Mouse (Mus musculus): ENCODE results near the gene Hint1.
"Not testable (repeated sequence)": the region's sequence is repeated elsewhere in the genome, so short reads cannot be mapped to it uniquely, and the experiment has no call there.

Hint1 gene

GRCm38 (mm10) chr11:54866119-54867048 is at the start of gene Hint1:
Hint1 (plus strand) TSS chr11:54866383.
- peak; percentile 95 for DNase-seq

- no peak for DNase-seq
These were observed 48.7 kb upstream of the Hint1 start for GRCm38 (mm10) chr11:54817449-54817848.

GRCm38 (mm10) chr11:54819489-54819888 is 46.7 kb upstream of the Hint1 start:
- no peak for DNase-seq

DNA sequence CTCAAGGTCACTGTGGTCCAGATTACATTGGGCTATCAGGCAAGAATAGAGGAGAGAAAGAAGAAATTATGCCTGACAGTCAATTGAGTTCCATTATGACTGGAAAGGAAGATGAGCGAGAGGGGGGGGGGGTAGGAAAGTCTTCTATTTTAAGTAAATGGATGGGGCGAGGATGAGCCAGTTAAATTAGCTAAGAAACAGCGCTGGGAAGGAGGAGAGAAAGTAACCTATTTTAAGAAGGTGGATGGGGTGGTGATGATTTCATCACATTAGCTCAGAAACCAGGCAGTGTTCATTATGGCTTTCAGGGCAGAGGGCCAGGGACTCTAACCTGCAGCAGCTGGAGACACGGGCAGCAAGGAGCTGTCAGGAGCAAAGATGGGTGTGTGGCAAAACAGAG is 42.7 kb upstream of the Hint1 start:
- DNase-seq: no peak

- DNase-seq: no peak
These were observed 40.4 kb upstream of the Hint1 start for GRCm38 (mm10) chr11:54825774-54826173.

DNA sequence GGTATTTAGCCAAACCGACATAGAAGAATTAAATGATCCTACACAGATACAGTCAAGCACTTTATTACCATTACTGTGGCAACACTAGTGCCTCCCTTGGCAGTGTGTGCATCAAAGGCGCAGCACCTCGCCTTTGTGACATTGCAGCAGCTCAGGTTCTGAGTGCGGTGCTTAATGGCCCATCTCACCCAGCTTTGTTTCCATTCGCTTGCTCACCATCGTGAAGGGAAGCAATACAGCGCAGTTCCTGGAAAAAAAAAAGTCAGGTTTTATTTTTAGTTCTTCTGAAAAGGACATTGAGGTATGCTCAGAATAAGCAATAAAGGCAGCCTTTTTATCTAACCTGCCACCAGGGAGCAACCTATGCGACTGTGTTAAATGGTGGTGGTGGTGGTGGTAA is 39.4 kb upstream of the Hint1 start:
- no peak for DNase-seq

DNA sequence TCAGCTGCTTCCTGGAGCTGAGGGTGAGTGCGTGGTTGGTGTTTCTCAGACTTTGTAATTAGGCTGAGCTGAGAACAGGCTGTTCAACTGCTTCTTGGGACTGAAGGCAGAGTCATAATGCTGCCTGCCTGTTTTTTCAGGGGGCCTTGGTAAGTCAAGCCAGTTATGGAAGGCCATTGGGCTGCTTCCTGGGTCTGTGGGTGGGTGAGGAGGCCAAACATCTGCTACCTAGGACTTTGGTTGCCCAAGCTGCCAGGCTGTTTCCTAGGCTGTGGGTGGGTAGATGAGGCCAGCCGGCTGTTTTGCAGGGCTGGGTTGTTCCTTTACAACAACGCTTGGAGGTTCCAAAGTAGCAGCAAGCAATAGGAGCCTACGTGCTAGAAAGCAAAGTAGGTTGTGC is 32.4 kb upstream of the Hint1 start:
- DNase-seq: no peak

DNA sequence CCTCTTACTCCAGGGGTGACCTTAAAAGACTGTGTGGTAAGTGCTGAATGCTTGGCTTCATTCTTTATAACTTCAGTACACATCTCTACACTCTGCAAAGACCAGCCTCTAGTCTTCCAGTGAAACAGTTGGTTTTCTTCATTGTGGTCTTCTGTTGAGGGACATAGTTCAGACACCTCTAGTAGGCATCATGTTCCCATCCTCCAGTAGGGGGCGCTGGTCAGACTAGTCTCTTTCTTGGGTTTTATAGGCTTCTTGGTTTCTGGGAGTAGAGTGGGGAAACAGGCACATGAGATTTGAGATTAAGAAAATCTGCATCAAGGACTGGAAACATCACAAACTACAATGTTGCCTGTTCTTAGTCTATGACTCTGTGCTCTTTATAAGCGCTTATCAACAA is 31.6 kb upstream of the Hint1 start:
- DNase-seq: no peak

DNA sequence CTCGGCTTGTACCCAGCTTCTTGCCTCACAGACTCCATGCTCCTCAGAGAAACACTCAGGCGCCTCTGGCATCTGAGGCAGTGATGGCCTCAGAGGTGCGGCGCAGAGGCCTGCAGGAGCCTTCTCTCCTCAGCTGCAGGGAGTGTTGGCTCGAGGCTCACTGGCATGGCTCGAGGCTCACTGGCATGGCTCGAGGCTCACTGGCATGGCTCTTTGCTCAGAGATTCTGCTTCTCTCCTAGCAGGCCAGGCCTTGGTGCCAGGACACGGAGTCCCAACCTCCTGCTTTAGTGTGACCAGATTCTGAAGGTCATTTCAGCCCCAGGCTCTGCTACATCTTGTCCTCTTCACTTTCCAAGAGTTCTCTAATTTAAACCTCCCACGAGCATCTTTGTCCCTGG is 30.1 kb upstream of the Hint1 start:
- DNase-seq: no peak

GRCm38 (mm10) chr11:54839696-54840095 is 26.5 kb upstream of the Hint1 start:
- DNase-seq: no peak

DNA sequence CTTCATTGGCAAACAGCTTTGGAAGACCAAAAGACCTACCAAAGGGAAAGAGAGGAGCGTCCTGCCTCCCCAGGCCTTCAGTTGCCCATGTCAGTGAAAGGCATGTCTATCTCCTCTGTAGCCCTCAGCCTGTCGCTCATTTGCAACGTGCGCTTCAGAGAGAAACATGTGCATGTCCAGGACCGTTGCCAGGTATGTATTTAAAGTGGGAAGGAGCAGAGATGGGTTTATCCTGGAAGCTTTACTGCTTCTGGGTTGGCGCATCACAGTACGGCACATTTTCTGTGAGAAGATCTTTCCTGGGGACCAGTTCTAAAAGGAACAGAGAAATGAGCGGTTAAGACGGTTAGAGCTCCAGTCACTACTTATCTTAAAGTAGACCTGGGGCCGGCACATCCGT is 25.3 kb upstream of the Hint1 start:
- no peak for DNase-seq

DNA sequence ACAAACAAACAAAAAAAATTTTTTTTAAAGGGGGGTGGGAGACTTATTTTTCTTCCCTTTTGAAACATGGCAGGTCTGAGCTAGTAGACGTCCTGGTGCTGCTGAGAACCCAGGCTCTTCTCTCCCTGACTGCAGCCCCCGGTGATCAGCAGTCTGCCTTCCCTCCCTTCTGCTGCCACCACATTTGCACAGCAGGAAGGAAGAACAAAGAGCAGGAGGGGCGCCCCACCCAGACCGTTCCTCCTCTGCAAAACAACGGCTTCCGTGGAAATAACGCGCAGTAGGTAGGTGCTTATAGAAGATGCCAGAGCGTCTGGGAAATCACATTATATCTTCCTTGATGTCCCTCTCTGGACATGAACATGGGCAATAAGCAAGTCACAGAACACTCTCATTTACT is 21.8 kb upstream of the Hint1 start:
- no peak for DNase-seq

DNA sequence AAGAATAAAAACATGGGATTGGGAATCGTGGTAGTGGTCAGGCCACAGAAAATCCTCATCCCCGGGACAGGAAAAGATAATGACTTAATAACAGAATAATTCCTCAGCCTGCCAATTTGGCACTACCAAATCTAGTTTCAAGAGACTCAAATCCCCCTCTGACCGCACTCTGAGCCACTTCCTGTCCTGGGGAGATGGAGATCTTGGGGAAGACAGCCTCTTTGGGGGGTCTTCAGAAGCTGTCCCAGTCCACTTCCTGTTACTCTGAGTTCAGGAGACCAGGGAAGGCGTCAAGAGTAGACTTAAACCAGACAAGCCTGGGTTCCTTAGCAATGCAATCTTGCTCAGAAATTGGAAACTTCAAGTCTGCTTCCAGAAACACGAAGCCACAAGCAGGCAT is 21.2 kb upstream of the Hint1 start:
- no peak for DNase-seq

DNA sequence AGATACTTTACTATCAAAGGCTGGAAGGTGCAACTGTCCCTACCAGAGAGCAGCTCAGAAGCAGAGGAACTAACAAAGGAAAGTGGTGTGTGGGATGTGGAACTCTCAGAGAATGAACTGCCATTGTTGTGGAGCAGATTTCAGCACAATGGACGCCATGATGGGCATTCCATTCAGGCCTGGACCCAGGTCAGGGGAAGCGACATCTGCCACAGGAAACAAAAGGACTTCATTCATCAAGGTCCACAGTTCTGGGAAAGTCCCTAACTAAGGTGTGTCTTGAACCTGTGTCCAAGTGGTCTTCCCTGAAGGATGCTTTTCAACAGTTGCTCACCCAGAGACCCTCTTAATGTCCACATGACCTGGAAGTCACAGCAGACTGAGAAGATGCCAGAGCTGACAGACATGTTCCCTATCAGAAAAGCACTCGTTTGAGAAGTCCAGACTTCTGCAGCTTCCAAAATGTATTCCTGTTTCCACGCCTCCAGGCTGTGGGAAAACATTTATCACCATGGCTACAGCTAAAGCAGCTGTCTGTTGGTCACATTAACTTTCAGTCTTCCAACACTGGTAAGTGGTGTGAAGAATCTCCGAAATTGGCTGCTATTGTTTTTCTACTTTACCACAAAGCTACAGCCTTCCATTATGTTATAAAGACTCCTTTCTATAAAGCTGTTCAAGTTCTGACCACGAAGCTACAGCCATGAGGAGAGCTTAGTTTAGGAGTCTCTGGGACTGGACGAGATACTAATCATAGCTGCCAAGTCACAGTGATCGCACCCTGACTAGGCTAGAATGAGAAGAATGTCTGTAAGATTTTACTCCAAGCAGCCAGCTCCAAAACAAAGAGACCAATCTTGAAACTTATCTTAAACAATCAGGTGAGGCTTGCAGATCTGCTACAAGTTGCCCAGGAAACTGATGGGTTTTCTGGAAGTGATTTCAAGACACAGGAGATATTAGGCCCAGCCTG is 20.4 kb upstream of the Hint1 start:
- DNase-seq: peak; percentile 44

DNA sequence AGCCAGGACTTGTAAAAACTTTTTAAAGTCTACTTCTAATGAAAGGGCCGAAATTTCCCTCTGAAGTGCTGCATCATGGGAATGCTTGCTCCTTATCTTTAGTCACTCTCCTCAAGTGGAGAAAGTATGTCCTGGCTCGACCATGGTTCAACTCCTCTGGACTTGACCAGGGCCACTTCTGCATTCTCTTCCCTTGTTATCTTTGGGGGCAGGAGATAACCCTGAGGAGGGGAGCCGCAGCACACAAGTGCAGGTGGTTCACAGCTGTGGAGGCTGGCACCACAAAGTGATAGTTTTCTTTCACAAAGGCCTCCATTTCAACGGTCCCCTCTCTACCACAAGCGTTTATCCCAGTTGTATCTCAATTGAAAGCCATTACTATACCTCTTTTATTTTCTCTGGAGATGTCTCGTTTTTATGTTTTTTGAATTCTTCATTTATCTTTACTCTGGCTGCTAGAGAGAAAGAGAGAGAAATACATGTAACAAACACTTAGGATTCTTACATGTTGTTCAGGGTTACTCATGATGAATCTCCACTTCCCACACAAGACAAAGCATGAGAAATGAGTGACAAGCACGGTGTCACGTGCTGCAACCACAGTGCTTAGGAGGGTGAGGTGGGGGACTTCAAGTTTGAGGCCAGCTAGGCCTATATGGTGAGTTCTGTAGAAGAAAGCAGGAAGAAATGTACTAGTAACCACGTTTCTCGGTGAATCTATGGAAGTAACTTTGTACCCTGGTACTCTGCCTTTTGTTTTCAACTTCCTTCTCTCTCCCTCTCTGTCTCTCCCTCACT is 16.0 kb upstream of the Hint1 start:
- no peak for DNase-seq

DNA sequence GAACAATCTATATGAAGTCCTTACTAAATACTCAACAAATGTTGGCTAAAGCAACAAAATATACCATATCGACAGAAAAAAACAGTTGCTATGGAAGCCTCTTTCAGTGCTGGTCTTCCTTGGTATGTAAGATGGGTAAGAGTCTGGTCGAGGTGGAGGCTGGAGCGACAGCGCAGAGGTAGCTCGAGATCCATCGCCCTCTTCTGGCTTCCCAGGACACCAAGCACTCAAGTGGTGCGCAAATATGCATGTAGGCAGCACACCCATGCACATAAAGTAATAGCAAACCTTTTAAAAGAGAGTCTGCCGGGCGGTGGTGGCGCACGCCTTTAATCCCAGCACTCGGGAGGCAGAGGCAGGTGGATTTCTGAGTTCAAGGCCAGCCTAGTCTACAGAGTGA is 14.5 kb upstream of the Hint1 start:
- no peak for DNase-seq

- DNase-seq: not testable (repeated sequence)
These were observed 7.3 kb upstream of the Hint1 start for GRCm38 (mm10) chr11:54858880-54859279.

GRCm38 (mm10) chr11:54859322-54860165 is 6.6 kb upstream of the Hint1 start:
- DNase-seq: peak; percentile 68

- peak; percentile 99 for DNase-seq
These were observed 5.7 kb upstream of the Hint1 start, which contains the start of gene Lyrm7 for GRCm38 (mm10) chr11:54860256-54861038. Lyrm7 (minus strand) TSS chr11:54860916.

GRCm38 (mm10) chr11:54861471-54862420 is 4.4 kb upstream of the Hint1 start:
- DNase-seq: no peak

All from embryo, embryonic 11 days (tissue).